Mouse (Mus musculus): ENCODE data around the gene Olfr574. TPM values are rescaled to one million over a fixed set of nuclear protein-coding genes. Genes with fewer than 3 reads are reported as not detected.

Olfr574 gene
- polyA plus RNA-seq, 1 experiment from 2014 or later, result not detected

GRCm38 (mm10) chr7:102943417-102943816, 4.8 kb upstream of the Olfr574 start:
- Histone ChIP-seq H3K9ac (replicated peaks; ENCODE audit: low read depth, low read length) (no peak overlapping the region), H3K4me2 (replicated peaks; ENCODE audit: low read depth, low read length) (no peak overlapping the region), H3K9me3 (ENCODE audit: control insufficient read depth, low read depth, low read length) (no peaks in the 10 kb centered on the region), H3K27me3 (ENCODE audit: control insufficient read depth, insufficient read depth, low read length) (no peaks in the 10 kb centered on the region), H3K27ac (ENCODE audit: low read length) (no peak overlapping the region), H3K4me1 (ENCODE audit: control insufficient read depth, insufficient read depth, low read length) (no peaks in the 10 kb centered on the region), H3K36me3 (ENCODE audit: control insufficient read depth, insufficient read depth, low read length) (no peaks in the 10 kb centered on the region), H3K4me3 (ENCODE audit: low read depth, low read length) (no peak overlapping the region)
- 89% methylated on average over 1 of the region's 1 CpGs for WGBS
- no peak for ATAC-seq (ENCODE audit: insufficient number of reproducible peaks, insufficient read depth, low FRiP score, low read depth)

- H3K27ac ChIP-seq (ENCODE audit: low read length), result no peak overlapping the region
These were observed 2.5 kb downstream of the Olfr574 start for GRCm38 (mm10) chr7:102950732-102951131.

GRCm38 (mm10) chr7:102958137-102958536, 9.9 kb downstream of the Olfr574 start:
- Histone ChIP-seq H3K36me3 (ENCODE audit: control insufficient read depth, insufficient read depth, low read length) (no peaks in the 10 kb centered on the region), H3K9ac (replicated peaks; ENCODE audit: low read depth, low read length) (no peak overlapping the region), H3K4me2 (replicated peaks; ENCODE audit: low read depth, low read length) (no peak overlapping the region), H3K4me1 (ENCODE audit: control insufficient read depth, insufficient read depth, low read length) (no peaks in the 10 kb centered on the region), H3K4me3 (ENCODE audit: low read depth, low read length) (no peak overlapping the region), H3K27ac (ENCODE audit: low read length) (no peak overlapping the region), H3K9me3 (ENCODE audit: control insufficient read depth, low read depth, low read length) (no peaks in the 10 kb centered on the region), H3K27me3 (ENCODE audit: control insufficient read depth, insufficient read depth, low read length) (no peaks in the 10 kb centered on the region)
- no peak for ATAC-seq (ENCODE audit: insufficient number of reproducible peaks, insufficient read depth, low FRiP score, low read depth)
- WGBS, result 53% methylated on average over 3 of the region's 3 CpGs

More at GRCm38 (mm10) chr7:102950732-102951131, 2.5 kb downstream of the Olfr574 start:
- H3K9me3 ChIP-seq (ENCODE audit: control insufficient read depth, low read depth, low read length), result no peaks in the 10 kb centered on the region
- H3K27me3 ChIP-seq (ENCODE audit: control insufficient read depth, insufficient read depth, low read length), result no peaks in the 10 kb centered on the region
- WGBS, result 43% methylated on average over 1 of the region's 1 CpGs
- no peaks in the 10 kb centered on the region for H3K36me3 ChIP-seq (ENCODE audit: control insufficient read depth, insufficient read depth, low read length)
- no peaks in the 10 kb centered on the region for H3K4me1 ChIP-seq (ENCODE audit: control insufficient read depth, insufficient read depth, low read length)
- no peak overlapping the region for H3K9ac ChIP-seq (replicated peaks; ENCODE audit: low read depth, low read length)
- no peak overlapping the region for H3K4me3 ChIP-seq (ENCODE audit: low read depth, low read length)
- H3K4me2 ChIP-seq (replicated peaks; ENCODE audit: low read depth, low read length), result no peak overlapping the region
- ATAC-seq (ENCODE audit: insufficient number of reproducible peaks, insufficient read depth, low FRiP score, low read depth), result no peak

GRCm38 (mm10) chr7:102958593-102958992, 10.3 kb downstream of the Olfr574 start, which contains the start of gene Olfr575:
Gene Olfr575, minus strand, starts transcription at chr7:102958775.
- H3K4me1 ChIP-seq (ENCODE audit: control insufficient read depth, insufficient read depth, low read length), result no peaks in the 10 kb centered on the region
- no peak within 1 kb of the TSS for H3K4me2 ChIP-seq (replicated peaks; ENCODE audit: low read depth, low read length)
- no peak within 1 kb of the TSS for H3K4me3 ChIP-seq (ENCODE audit: low read depth, low read length)
- no peaks in the 10 kb centered on the region for H3K9me3 ChIP-seq (ENCODE audit: control insufficient read depth, low read depth, low read length)
- no peak within 1 kb of the TSS for H3K27ac ChIP-seq (ENCODE audit: low read length)
- WGBS, result 33% methylated on average over 1 of the region's 1 CpGs
- H3K36me3 ChIP-seq (ENCODE audit: control insufficient read depth, insufficient read depth, low read length), result no peaks in the 10 kb centered on the region
- ATAC-seq (ENCODE audit: insufficient number of reproducible peaks, insufficient read depth, low FRiP score, low read depth), result no peak
- H3K27me3 ChIP-seq (ENCODE audit: control insufficient read depth, insufficient read depth, low read length), result no peaks in the 10 kb centered on the region
- H3K9ac ChIP-seq (replicated peaks; ENCODE audit: low read depth, low read length), result no peak within 1 kb of the TSS

GRCm38 (mm10) chr7:102962360-102962759, 14.1 kb downstream of the Olfr574 start, which contains the start of gene Olfr576:
Gene Olfr576, plus strand, starts transcription at chr7:102962660.
- no peak for ATAC-seq (ENCODE audit: insufficient number of reproducible peaks, insufficient read depth, low FRiP score, low read depth)
- WGBS, result 22% methylated on average over 2 of the region's 2 CpGs
- H3K27ac ChIP-seq (ENCODE audit: low read length), result no peak within 1 kb of the TSS
- no peaks in the 10 kb centered on the region for H3K9me3 ChIP-seq (ENCODE audit: control insufficient read depth, low read depth, low read length)
- no peaks in the 10 kb centered on the region for H3K4me1 ChIP-seq (ENCODE audit: control insufficient read depth, insufficient read depth, low read length)
- H3K9ac ChIP-seq (replicated peaks; ENCODE audit: low read depth, low read length), result no peak within 1 kb of the TSS
- H3K4me3 ChIP-seq (ENCODE audit: low read depth, low read length), result no peak within 1 kb of the TSS
- no peak within 1 kb of the TSS for H3K4me2 ChIP-seq (replicated peaks; ENCODE audit: low read depth, low read length)
- H3K27me3 ChIP-seq (ENCODE audit: control insufficient read depth, insufficient read depth, low read length), result no peaks in the 10 kb centered on the region
- no peaks in the 10 kb centered on the region for H3K36me3 ChIP-seq (ENCODE audit: control insufficient read depth, insufficient read depth, low read length)

- Histone ChIP-seq H3K27me3 (ENCODE audit: control insufficient read depth, insufficient read depth, low read length) (no peaks in the 10 kb centered on the region), H3K4me1 (ENCODE audit: control insufficient read depth, insufficient read depth, low read length) (no peaks in the 10 kb centered on the region), H3K36me3 (ENCODE audit: control insufficient read depth, insufficient read depth, low read length) (no peaks in the 10 kb centered on the region), H3K27ac (ENCODE audit: low read length) (no peak overlapping the region), H3K4me2 (replicated peaks; ENCODE audit: low read depth, low read length) (no peak overlapping the region), H3K4me3 (ENCODE audit: low read depth, low read length) (no peak overlapping the region), H3K9me3 (ENCODE audit: control insufficient read depth, low read depth, low read length) (no peaks in the 10 kb centered on the region), H3K9ac (replicated peaks; ENCODE audit: low read depth, low read length) (no peak overlapping the region)
- WGBS, result 54% methylated on average over 1 of the region's 1 CpGs
- ATAC-seq (ENCODE audit: insufficient number of reproducible peaks, insufficient read depth, low FRiP score, low read depth), result no peak
These were observed 26.1 kb downstream of the Olfr574 start for GRCm38 (mm10) chr7:102974399-102974798.

- 82% methylated on average over 2 of the region's 2 CpGs for WGBS
- no peaks in the 10 kb centered on the region for H3K36me3 ChIP-seq (ENCODE audit: control insufficient read depth, insufficient read depth, low read length)
- no peak for ATAC-seq (ENCODE audit: insufficient number of reproducible peaks, insufficient read depth, low FRiP score, low read depth)
These were observed 27.6 kb downstream of the Olfr574 start, which contains the start of gene Olfr577 for GRCm38 (mm10) chr7:102975843-102976242. Gene Olfr577, minus strand, starts transcription at chr7:102975943.

GRCm38 (mm10) chr7:102989224-102989623, 41.0 kb downstream of the Olfr574 start, which contains the start of gene Olfr578:
Gene Olfr578, minus strand, starts transcription at chr7:102989324.
- WGBS, result 59% methylated on average over 3 of the region's 3 CpGs
- Histone ChIP-seq H3K36me3 (ENCODE audit: control insufficient read depth, insufficient read depth, low read length) (no peaks in the 10 kb centered on the region), H3K4me3 (ENCODE audit: low read depth, low read length) (no peak within 1 kb of the TSS), H3K9ac (replicated peaks; ENCODE audit: low read depth, low read length) (no peak within 1 kb of the TSS), H3K4me1 (ENCODE audit: control insufficient read depth, insufficient read depth, low read length) (no peaks in the 10 kb centered on the region), H3K4me2 (replicated peaks; ENCODE audit: low read depth, low read length) (no peak within 1 kb of the TSS), H3K9me3 (ENCODE audit: control insufficient read depth, low read depth, low read length) (no peaks in the 10 kb centered on the region), H3K27me3 (ENCODE audit: control insufficient read depth, insufficient read depth, low read length) (no peaks in the 10 kb centered on the region), H3K27ac (ENCODE audit: low read length) (no peak within 1 kb of the TSS)
- no peak for ATAC-seq (ENCODE audit: insufficient number of reproducible peaks, insufficient read depth, low FRiP score, low read depth)

More at GRCm38 (mm10) chr7:102975843-102976242, 27.6 kb downstream of the Olfr574 start, which contains the start of gene Olfr577:
- Histone ChIP-seq H3K4me2 (replicated peaks; ENCODE audit: low read depth, low read length) (no peak within 1 kb of the TSS), H3K4me1 (ENCODE audit: control insufficient read depth, insufficient read depth, low read length) (no peaks in the 10 kb centered on the region), H3K9ac (replicated peaks; ENCODE audit: low read depth, low read length) (no peak within 1 kb of the TSS), H3K27ac (ENCODE audit: low read length) (no peak within 1 kb of the TSS), H3K4me3 (ENCODE audit: low read depth, low read length) (no peak within 1 kb of the TSS), H3K9me3 (ENCODE audit: control insufficient read depth, low read depth, low read length) (no peaks in the 10 kb centered on the region), H3K27me3 (ENCODE audit: control insufficient read depth, insufficient read depth, low read length) (no peaks in the 10 kb centered on the region)
